Mouse (Mus musculus) olfactory bulb, adult 2 months (tissue): ENCODE data around the gene Nelfa.
"Not testable (repeated sequence)": the region's sequence is repeated elsewhere in the genome, so short reads cannot be mapped to it uniquely, and the experiment has no call there.

Experiments used
- CTCF ChIP-seq: fragments of 200-500 bp; IDR thresholded peaks from 2 replicates; pipeline ENCODE4 v1.5.1; 2012; ENCODE audit warnings: low read depth, mild to moderate bottlenecking, low read length, moderate library complexity; ENCODE audit not compliant: insufficient read depth
- POLR2A ChIP-seq: fragments of 200-500 bp; IDR thresholded peaks from 2 replicates; pipeline ENCODE4 v1.6.1; 2012; ENCODE audit warnings: mild to moderate bottlenecking, low read depth, low read length, moderate library complexity; ENCODE audit not compliant: insufficient read depth

- not testable (repeated sequence) for TF ChIP-seq CTCF, POLR2A
Observed at GRCm38 (mm10) chr5:33916616-33917015, 19.6 kb downstream of the Nelfa start.
